Mouse (Mus musculus) gonadal fat pad, adult 2 months (tissue): Measurements from ENCODE around the gene Creg2. TPM values are rescaled to one million over a fixed set of nuclear protein-coding genes. Genes with fewer than 3 reads are reported as not detected.

Source experiments
- DNase-seq: peaks from one replicate; pipeline ENCODE4 v3.0.0-alpha.2; 2012; ENCODE audit warnings: low read depth
- polyA plus RNA-seq: library from polyadenylated mRNA; depleted of rRNA; stranded (reverse); fragments of >200 nt; gene quantifications from 2 replicates; pipeline ENCODE4 v1.2.3, GENCODE M21; 2012

The Creg2 gene
- polyA plus RNA-seq, 1 experiment = 1.6 TPM

GRCm38 (mm10) chr1:39650435-39651240 lies 636 bp downstream of the Creg2 start:
- no peak for DNase-seq

- no peak for DNase-seq
These were observed 1.4 kb downstream of the Creg2 start for GRCm38 (mm10) chr1:39649691-39650434.

GRCm38 (mm10) chr1:39648584-39648983 lies 2.7 kb downstream of the Creg2 start:
- no peak for DNase-seq

- no peak for DNase-seq
These were observed 5.1 kb downstream of the Creg2 start for GRCm38 (mm10) chr1:39645905-39646759.

GRCm38 (mm10) chr1:39644333-39644732 lies 6.9 kb downstream of the Creg2 start:
- DNase-seq = no peak

GRCm38 (mm10) chr1:39641667-39642066 lies 9.6 kb downstream of the Creg2 start:
- no peak for DNase-seq

GRCm38 (mm10) chr1:39637139-39637538 lies 14.1 kb downstream of the Creg2 start:
- DNase-seq = no peak

- DNase-seq = no peak
These were observed 14.6 kb downstream of the Creg2 start for GRCm38 (mm10) chr1:39636660-39637059.

- no peak for DNase-seq
These were observed 15.1 kb downstream of the Creg2 start for GRCm38 (mm10) chr1:39636196-39636595.

- no peak for DNase-seq
These were observed 22.7 kb downstream of the Creg2 start for GRCm38 (mm10) chr1:39628606-39629005.

GRCm38 (mm10) chr1:39625491-39625890 lies 25.8 kb downstream of the Creg2 start:
- peak; percentile 93 for DNase-seq

GRCm38 (mm10) chr1:39623729-39624128 lies 27.5 kb downstream of the Creg2 start:
- DNase-seq = no peak

GRCm38 (mm10) chr1:39623106-39623505 lies 28.2 kb downstream of the Creg2 start:
- no peak for DNase-seq

- no peak for DNase-seq
These were observed 32.8 kb downstream of the Creg2 start for GRCm38 (mm10) chr1:39618524-39618923.

GRCm38 (mm10) chr1:39615526-39615925 lies 35.7 kb downstream of the Creg2 start:
- no peak for DNase-seq

- no peak for DNase-seq
These were observed 36.6 kb downstream of the Creg2 start for GRCm38 (mm10) chr1:39614462-39615279.

- no peak for DNase-seq
These were observed 38.2 kb downstream of the Creg2 start for GRCm38 (mm10) chr1:39613061-39613460.

GRCm38 (mm10) chr1:39612491-39612890 lies 38.8 kb downstream of the Creg2 start:
- no peak for DNase-seq

GRCm38 (mm10) chr1:39608534-39608933 lies 42.7 kb downstream of the Creg2 start:
- no peak for DNase-seq

- no peak for DNase-seq
These were observed 48.8 kb downstream of the Creg2 start for GRCm38 (mm10) chr1:39602477-39602876.

GRCm38 (mm10) chr1:39598726-39599125 lies 52.5 kb downstream of the Creg2 start:
- no peak for DNase-seq
